Mouse (Mus musculus) MEL (cell line): ENCODE results near the gene Slc25a28.
A peak's percentile ranks its signal among the peaks of the same experiment; 100 is the strongest.

Experiments used
- CHD1 ChIP-seq: IDR thresholded peaks from 2 replicates; pipeline ENCODE4 v1.6.1; 2012; ENCODE audit warnings: low read depth, mild to moderate bottlenecking, inconsistent platforms, low read length, improper control_type of control experiment
- EP300 ChIP-seq, 2 experiments: IDR thresholded peaks; 2 replicates each; pipeline ENCODE4 v1.6.1; 2011; ENCODE audit warnings: improper control_type of control experiment in 2 of 2, low read length in 2 of 2, low read depth in 1 of 2, mild to moderate bottlenecking in 1 of 2
- ETS1 ChIP-seq: IDR thresholded peaks from 2 replicates; pipeline ENCODE4 v1.6.1; 2012; ENCODE audit warnings: low read depth, mild to moderate bottlenecking, inconsistent platforms, low read length, improper control_type of control experiment, moderate library complexity
- GATA1 ChIP-seq: IDR thresholded peaks from 2 replicates; pipeline ENCODE4 v1.6.1; 2011; ENCODE audit warnings: low read depth, low read length, improper control_type of control experiment
- HCFC1 ChIP-seq: IDR thresholded peaks from 2 replicates; pipeline ENCODE4 v1.6.1; 2012; ENCODE audit warnings: low read depth, mild to moderate bottlenecking, inconsistent platforms, low read length, improper control_type of control experiment, moderate library complexity
- KAT2A ChIP-seq: conservative IDR thresholded peaks from 2 replicates; pipeline ENCODE4 v1.6.1; 2012; ENCODE audit warnings: low read depth, low read length, improper control_type of control experiment, inconsistent platforms
- POLR2A ChIP-seq, 2 experiments: IDR thresholded peaks; 2 replicates each; pipeline ENCODE4 v1.6.1; 2011 to 2012; ENCODE audit warnings: low read length in 2 of 2, mild to moderate bottlenecking in 2 of 2, control low read depth in 1 of 2, improper control_type of control experiment in 1 of 2, low read depth in 1 of 2, moderate library complexity in 1 of 2; ENCODE audit not compliant: control insufficient read depth in 1 of 2, insufficient read depth in 1 of 2, poor library complexity in 1 of 2
- UBTF ChIP-seq: IDR thresholded peaks from 2 replicates; pipeline ENCODE4 v1.6.1; 2012; ENCODE audit warnings: low read depth, mild to moderate bottlenecking, inconsistent platforms, low read length, improper control_type of control experiment, moderate library complexity, borderline replicate concordance; ENCODE audit not compliant: insufficient read depth
- USF1 ChIP-seq: IDR thresholded peaks from 2 replicates; pipeline ENCODE4 v1.6.1; 2014; ENCODE audit warnings: low read depth, mild to moderate bottlenecking, inconsistent platforms, low read length, improper control_type of control experiment, moderate library complexity
- ZC3H11A ChIP-seq: IDR thresholded peaks from 2 replicates; pipeline ENCODE4 v1.6.1; 2012; ENCODE audit warnings: low read depth, mild to moderate bottlenecking, inconsistent platforms, low read length, improper control_type of control experiment

GRCm38 (mm10) chr19:43674730-43675524 is at the start of gene Slc25a28:
- no peak for TF ChIP-seq ZC3H11A
- TF ChIP-seq HCFC1, result peak; percentile 83
- TF ChIP-seq ETS1, result peak; percentile 65; the same call in 1 of the 2 replicates
- TF ChIP-seq USF1, result peak; percentile 42; the same call in 1 of the 2 replicates
- TF ChIP-seq CHD1, result no peak
- TF ChIP-seq UBTF, result no peak
- peak in 1 of 2 experiments; percentile 65; a peak in 2 of 4 replicates for TF ChIP-seq EP300 (IDR thresholded peaks at IDR 0.05; ENCODE audit: low read depth in 1 of 2, low read length in 2 of 2)
- peak; percentile 73 to 93; a peak in 3 of 4 replicates for TF ChIP-seq POLR2A (IDR thresholded peaks at IDR 0.05; ENCODE audit: control insufficient read depth in 1 of 2, insufficient read depth in 1 of 2, low read depth in 1 of 2, low read length in 2 of 2, poor library complexity in 1 of 2)
- peak; percentile 35; the same call in 1 of the 2 replicates for TF ChIP-seq GATA1
- peak; percentile 71; the same call in 1 of the 2 replicates for TF ChIP-seq KAT2A
